Mouse (Mus musculus) urinary bladder, postnatal 10 days (tissue): ENCODE results near the gene D430041D05Rik.

Source experiments
- DNase-seq: peaks from one replicate; pipeline ENCODE4 v3.0.0; 2022; ENCODE audit warnings: low spot score

The D430041D05Rik gene

DNA sequence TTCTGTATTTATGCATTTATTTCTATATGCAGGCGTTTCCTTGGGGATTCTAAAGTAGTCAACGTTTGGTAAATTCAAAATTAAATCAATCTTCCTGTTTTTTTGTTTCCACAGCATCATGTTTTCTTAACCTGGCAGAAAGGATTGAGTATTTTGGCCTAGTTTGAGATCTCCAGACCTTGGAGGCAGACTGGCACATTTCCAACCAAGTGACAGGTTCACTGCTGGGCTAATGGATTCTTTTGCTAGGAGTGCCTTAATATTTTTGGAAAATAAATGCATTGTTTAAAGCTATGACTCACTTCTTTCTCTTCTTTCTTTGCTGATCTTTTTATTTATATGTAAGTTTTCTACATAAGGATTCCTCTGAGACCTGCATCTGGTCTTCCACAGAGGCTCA lies 222.0 kb downstream of the D430041D05Rik start:
- DNase-seq = no peak

- no peak for DNase-seq
Observed at GRCm38 (mm10) chr2:104187073-104187472, 223.7 kb downstream of the D430041D05Rik start.

DNA sequence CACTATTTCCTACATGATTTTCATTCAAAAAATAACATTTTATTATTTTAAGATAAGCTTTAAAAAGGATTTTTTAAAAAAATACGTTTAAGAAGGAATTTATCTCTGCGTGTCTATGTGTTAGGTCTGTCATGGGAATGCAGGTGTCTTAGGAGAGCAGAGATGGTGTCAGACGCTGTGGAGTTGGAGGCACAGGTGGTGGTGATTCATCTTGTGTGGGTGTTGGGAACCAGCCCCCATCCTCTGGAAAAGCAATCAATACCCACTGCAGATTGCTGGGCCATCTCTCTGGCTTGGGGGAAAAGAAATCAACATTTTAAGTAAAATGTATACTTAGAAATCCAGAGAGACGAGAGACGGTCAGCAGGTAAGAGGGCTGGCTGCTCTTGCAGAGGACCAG lies 225.2 kb downstream of the D430041D05Rik start:
- no peak for DNase-seq

- no peak for DNase-seq
Observed at GRCm38 (mm10) chr2:104184296-104184695, 226.5 kb downstream of the D430041D05Rik start.

DNA sequence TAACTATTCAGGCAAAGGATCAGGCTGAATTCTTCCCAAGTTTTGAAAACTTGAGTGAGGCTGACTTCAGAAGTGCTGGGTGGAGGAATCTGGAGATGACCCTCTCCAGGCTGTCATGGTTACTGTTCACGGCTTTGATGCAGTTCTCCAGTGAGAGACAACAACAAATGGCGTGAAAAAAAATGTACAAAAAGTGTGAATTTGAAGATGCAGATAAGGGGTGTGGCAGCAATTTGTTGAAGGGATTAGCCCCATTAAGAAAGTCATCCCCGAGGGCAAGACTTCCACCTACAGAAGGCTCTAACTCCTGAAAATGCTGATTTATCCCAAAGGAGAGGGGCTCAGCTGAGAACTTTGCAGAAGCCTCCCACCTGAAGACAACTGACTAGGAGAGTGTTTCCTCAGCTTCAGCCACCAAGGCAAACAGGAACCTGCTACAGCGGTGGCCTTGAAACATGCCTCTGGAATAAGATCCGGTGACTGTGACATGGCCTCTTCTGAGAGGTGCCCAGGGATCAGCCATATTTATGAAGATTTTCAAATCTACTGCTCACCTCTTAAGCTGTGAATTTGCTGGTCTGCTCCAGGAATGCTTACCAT lies 227.5 kb downstream of the D430041D05Rik start:
- DNase-seq = no peak

GRCm38 (mm10) chr2:104179636-104180035 lies 231.2 kb downstream of the D430041D05Rik start:
- no peak for DNase-seq

GRCm38 (mm10) chr2:104178251-104178650 lies 232.6 kb downstream of the D430041D05Rik start:
- no peak for DNase-seq

- no peak for DNase-seq
Observed at GRCm38 (mm10) chr2:104176979-104177704, 233.7 kb downstream of the D430041D05Rik start.

DNA sequence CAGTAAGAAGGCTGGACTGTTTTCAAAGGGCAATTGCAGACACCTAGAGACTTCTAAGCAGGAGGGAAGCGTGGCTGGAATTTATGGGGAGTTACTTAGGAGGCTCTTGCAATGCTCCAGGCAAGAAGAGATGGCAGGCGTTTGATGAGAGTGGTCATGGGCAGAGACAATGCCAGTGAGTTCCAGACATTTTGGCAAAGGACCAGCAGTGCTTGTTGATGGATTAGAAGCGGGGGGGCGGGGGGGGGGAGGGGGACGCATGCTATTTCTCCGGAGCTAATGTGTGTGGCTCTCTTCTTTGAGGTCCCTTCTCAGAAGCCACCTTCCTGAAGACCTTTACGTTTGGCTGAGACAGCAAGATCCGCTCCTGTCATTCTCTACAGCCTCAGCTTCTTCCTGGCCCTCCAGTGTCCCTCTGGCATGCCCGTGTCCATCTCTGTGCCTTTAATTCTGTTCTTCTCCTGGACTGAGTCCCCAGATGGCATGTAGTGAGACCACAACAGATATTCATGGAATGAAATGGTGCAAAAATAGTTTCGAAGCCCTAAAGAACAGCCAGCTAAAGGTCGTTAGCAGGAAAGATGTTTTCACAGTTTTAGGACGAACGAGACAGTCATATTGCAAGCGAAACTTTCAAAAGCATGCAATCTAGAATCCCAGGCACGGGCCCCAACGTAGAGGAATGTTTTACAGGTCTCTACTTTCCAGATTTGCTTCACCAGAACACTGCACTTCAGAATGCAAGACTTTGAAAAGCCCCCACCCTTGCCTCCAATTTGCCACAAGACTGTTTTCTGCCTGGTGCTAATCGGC lies 234.4 kb downstream of the D430041D05Rik start:
- DNase-seq = no peak

DNA sequence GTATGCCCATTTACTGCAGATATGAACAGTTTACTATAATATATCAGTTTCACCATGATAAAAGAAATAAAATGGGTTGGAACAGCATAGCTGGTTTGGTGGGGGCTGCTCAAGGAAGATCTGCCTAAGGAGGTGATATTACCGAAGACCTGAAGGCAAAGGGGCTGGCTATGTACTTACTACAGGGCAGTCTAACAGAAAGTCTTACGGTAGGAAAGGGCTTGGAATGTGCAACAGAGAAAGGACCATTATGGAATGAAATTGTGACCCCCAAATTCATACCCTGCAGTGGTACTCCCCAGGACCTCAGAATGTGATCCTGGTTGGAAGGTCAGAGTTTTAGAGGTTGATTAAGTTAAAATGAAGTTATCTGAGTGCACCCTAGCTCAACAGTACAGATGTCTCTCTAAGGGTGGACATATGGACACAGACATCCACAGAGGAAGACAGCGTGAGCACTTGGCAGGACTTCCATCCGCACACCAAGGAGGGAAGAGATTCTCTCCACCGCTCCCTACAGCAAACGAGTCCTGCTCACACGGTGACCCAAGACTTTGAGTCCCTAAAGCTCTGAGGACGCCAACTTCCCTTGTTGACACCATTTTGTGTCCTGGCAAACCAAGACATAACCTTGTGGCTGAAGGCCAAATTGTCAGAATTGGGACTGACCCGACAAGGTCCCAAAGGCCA lies 235.2 kb downstream of the D430041D05Rik start:
- no peak for DNase-seq

DNA sequence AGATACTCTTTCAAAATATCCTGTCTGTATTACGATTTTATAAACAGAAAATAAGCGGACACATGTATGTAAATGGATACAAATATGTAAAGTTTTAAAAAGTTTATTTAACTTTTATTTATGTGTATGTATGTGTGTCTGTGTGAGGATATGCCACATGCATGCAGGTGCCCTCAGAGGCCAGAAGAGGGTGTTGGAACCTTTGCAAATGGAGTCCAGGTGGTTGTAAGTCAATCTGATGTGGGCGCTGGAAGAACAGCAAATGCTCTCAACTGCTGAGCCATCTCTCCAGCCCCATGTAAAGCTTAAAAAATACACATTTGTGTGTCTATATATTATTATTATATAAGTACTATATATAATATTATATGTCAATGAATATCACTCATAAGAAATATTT lies 237.4 kb downstream of the D430041D05Rik start:
- no peak for DNase-seq

GRCm38 (mm10) chr2:104172695-104173348 lies 238.0 kb downstream of the D430041D05Rik start:
- DNase-seq = no peak

DNA sequence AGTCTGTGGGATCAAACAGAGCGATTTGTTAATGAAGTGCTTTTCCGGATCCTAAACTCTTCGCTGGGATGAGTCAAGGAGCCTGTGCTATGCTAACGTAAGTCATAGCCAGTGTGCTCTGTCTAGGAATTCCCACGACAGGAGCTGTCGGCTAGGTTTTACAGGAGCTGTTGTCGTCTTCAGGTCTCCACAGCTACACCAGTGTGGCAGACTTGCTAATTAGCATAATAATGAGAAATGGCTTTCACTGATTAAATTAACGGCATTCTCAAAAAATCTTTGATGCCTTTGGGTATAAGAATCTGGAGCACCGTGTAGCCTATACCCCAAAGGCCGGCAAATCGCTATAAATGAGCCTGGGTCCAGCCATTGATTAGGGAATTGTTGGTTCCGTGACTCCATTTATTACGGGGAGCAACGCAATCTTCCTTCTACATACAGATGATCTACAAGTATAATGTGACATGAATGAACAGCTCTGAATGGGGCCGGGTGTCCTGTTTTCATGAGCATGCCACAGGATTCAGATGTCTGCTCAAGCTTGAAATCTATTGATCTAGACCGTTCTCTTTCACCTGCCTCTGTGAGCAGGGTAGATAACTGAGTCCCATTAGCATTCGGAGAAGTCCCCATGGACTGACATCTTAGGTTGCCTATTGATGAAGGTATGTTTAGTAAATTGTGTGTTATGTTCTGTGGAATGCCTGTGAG lies 242.5 kb downstream of the D430041D05Rik start:
- no peak for DNase-seq

DNA sequence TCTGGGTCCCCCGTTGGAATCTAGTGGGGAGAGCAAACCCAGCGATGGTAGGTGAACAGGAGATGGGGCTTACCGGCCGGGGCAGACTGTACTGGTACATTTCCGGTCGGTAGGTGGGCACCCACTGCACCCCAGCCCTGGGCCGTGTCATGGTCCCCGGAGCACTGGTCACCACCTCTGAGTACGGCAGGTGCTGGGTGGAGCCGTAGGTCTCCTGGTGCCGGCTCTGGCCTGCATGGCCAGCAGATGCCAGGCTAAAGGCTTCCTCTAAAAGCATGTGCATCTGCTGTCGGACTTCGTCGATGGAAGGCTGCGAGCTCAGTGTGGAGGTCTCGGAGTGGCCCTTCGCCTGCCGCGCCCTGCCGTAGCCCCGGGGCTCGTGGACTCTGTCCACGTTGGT lies 243.0 kb downstream of the D430041D05Rik start:
- no peak for DNase-seq

DNA sequence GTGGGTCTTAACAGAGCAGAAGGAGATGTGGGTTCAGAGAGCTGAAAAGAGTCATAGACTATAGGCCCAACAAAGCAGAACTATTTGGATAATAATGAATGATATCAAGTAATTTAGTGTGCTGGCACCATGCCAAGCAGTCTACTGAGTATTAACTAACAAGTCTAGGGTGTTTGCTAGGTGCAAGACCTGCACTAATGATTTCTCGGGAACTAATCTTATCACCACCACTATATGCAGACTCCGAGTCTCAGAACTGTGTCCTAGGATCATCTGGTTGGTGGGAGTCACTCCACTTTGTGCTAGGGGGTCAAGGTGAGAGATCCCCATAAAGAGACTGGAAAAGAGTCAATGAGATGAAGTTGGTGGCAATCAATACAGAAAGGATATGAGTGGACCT lies 245.2 kb downstream of the D430041D05Rik start:
- DNase-seq = no peak

- no peak for DNase-seq
Observed at GRCm38 (mm10) chr2:104163978-104164487, 246.8 kb downstream of the D430041D05Rik start.

GRCm38 (mm10) chr2:104163418-104163817 lies 247.4 kb downstream of the D430041D05Rik start:
- no peak for DNase-seq

DNA sequence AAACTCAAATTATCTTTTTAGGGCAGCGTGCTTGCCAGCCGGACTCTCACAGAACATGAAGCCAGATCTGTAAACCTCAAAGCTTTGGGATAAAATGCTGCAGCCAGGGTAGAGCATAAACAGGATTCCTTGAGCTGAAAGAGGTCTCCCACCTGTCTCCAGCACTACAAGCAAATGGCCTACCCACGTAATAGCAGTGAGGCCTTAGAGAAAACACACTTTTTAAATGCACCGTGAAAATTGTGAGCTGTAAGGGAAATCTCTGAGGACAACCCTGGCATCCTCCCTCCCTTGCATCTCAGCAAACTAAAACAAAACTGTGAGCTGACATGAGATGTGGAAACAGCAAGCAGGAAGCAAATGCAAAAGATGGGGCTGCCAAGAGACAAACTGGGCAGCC lies 253.0 kb downstream of the D430041D05Rik start:
- no peak for DNase-seq

- DNase-seq = no peak
Observed at GRCm38 (mm10) chr2:104153876-104154275, 256.9 kb downstream of the D430041D05Rik start.

DNA sequence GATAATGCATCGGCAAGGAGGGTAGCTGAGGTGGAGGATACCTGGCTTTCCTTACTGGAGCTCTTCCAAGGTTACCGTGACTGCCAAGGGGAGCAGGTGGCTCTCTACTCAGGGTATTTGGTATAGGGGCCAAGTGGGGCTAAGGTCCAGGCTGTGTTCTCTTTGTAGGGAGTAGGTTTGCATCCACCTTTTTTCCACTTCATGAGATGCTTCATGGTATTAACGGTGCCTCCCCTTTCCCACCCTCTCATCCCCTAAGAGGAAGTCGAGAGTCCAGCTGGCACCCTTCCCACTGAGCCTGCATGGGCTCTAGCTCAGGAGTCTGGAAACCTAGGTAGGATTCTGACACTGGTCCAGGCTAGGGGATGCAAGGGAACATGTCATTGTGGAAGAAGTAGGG lies 257.5 kb downstream of the D430041D05Rik start:
- DNase-seq = no peak
